Mouse (Mus musculus) megakaryocyte, adult 5-6 weeks (primary cell): Measurements from ENCODE around the gene Spag6l. TPM values are rescaled to one million over a fixed set of nuclear protein-coding genes. Genes with fewer than 3 reads are reported as not detected.
A peak's percentile ranks its signal among the peaks of the same experiment; 100 is the strongest.
"Not testable (repeated sequence)": the region's sequence is repeated elsewhere in the genome, so short reads cannot be mapped to it uniquely, and the experiment has no call there.

Source experiments
- ATAC-seq: 2 replicates; pipeline ENCODE4 v1.8.0; 2016; ENCODE audit warnings: mild to moderate bottlenecking, inconsistent platforms; ENCODE audit not compliant: poor library complexity, severe bottlenecking
- total RNA-seq, 2 experiments: library from RNA; stranded (forward) in 1 of 2; stranded (reverse) in 1 of 2; fragments of 153-499, 151-499 nt in 1 of 2; fragments of 221-1000, 200-1000 nt in 1 of 2; gene quantifications; 2 replicates each; pipeline versions ENCODE4 v1.2.3 to v1.2.4; 2015 to 2017

Gene Spag6l
- total RNA-seq (2015) (not detected in 2 replicates), total RNA-seq (2017) (not detected in 2 replicates)

DNA sequence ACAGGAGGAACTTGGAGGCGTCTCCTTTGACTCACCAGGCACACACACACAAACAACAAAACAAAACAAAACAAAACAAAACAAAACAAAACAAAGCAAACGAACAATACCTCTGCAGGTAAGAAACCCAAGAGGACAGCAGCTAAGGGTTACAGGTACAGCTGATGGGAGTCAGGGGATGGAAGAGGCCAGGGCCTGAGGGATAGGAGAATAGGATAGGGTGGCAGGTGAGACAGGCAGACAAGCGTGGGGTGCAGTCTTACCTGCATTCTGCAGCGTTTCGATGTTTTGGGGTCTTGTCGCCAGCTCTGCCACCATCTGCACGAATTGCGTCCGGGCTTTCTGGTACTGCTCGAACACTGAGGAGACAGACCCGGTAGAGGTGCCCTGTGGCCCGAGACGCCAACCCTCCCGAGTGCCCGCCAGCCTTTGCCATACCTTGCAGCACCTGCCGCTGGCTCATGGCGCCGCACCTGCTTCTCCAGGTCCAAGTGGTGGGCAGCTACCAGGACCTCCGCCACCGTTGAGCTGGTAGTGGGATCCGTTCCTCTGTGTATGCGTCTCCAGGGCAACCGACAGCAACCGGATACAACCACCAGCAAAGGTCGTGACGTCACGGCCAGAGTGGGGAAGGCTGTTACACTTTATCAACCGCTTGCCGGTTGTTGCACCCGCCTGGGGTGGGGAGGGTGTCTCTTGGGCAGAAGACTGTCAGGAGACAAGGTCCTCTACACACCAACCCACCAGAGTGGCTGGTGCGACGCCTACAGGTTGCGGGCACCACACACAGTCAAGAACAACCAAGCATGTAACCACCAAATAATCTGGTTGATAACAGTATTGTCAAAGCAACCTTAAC, at the start of gene Spag6l:
Spag6l (minus strand) TSS at position 700 of the 859 bp plus-strand sequence.
- ATAC-seq, result peak; percentile 93

DNA sequence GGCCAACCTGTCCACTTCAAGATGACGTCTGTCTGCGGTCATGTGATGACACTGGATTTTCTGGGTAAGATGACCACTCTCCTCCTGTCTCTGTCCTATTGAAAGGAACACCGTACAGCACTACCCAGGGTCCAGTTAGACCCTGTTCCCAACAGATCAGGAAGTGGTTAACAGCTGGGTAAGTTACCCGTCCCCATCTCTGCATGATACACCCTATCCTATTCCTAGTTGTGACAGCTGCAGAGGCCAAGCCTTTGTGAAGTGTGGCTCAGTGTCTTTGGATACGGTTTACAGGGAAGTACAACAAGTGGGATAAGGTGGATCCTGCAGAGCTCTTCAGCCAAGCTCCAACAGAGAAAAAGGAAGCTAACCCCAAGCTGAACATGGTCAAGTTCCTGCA, 49.8 kb upstream of the Spag6l start:
- no peak for ATAC-seq

DNA sequence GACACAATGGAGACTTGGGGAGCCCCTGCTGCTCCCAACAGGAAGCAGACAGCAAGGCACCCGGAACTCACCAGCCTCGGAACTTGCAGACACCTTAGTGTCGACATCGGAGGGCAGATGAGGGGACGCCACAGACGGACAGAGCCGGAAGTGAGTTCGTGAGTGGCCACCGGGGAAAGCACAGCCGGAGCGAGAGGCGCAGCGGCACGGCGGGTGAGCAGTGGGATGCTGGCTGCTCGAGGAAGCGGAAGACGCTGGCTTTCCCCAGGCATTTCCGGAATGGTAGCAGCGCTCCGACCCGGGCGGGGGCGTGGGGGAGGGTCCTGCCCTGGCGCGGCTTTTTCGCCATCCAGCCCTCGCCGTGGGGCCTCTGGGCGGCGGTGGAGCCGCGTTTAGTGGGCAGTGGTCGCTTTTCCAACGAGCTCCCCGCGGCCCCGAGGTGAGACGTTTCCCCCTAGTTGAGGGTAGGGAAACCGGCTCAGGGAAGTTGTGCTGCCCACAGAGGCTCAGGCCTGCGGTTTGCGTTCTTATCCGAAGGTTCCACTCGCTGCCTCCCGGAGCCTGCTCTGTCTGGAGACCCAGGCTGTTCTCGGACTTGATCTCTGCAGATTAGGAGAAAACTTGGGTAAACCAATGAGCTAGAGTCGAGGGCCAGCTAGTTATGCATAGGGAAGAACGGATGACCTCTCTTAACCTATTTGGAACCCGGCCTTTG, 41.5 kb upstream of the Spag6l start, which contains the start of the genes Top3b and Vpreb1:
Top3b (plus strand) TSS at position 120 of the 715 bp plus-strand sequence.
Vpreb1 (minus strand) TSS at position 227 of the 715 bp plus-strand sequence.
- ATAC-seq, result peak; percentile 99

DNA sequence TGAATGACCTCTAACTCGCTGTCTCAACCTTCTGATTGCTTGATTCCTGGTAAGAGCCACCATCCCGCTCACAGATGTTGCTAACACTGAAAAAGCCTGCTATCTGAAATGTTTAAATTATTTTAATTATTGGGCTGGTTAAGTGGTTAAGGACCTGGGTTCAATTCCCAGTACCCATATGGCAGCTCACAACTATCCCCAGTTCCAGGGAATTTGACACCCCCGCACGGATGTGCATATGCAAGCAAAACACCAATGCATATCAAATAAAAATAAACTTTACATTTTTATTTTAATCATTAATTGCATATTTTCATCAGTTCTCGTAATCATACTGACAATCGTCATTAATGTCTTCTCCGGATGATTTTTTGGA, 41.0 kb upstream of the Spag6l start:
- no peak for ATAC-seq

DNA sequence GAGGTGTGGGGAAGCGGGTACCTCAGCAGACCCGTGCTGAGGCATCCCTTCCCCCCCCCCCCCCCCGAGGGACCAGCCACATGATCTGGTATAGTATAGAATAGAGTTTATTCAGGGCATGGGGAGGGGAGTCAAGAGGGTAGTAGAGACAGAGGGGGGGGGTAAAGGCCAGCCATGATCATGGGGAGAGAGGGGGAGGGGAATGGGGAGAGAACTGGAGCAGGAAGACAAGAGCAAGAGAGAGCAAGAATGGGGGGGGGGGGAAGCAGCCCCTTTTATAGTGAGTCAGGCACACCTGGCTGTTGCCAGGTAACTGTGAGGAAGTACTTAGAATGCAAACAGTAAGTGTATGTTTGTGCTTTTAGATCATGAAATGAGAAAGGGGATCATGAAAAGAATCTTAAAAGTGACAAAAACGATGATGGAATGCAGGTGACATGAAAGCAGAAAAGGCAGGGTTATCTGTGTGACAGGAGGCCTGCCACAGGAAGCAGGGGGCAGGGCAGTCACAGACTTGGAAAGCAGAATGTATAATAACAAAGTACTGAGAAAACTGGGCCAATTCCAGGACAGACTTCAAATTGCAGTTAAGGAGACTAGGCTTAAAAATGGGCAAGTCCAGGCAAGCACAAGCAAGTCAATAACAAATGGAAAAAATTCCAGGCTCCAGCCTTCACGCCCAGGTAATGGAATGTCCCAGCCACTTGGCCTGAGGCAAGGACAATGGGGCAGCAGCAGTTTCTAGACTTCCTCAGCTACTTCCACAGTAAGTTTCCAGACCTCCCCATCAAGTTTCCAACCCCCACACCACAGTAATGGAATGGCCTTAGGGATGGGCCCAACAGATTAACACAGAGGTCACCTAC, 36.7 kb upstream of the Spag6l start:
- ATAC-seq, result no peak

DNA sequence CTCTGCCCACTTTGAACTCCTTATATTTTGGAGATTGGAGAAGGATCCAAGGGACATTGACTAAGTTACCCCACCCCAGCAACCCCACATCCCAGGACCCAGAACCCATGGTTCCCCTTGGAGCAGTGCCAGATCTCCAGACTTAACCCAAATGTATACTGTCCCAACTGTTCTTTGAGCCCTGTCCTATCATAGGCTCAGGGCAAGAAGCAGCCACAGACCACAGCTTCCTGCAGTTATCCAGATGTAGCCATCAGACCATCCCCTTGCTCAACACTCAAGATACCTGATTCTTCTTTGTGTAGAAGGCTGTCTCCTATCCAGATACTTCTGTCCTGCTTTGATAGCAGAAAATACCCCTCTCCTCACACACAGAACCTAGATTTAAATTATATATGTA, 36.0 kb upstream of the Spag6l start:
- ATAC-seq, result peak; percentile 81

DNA sequence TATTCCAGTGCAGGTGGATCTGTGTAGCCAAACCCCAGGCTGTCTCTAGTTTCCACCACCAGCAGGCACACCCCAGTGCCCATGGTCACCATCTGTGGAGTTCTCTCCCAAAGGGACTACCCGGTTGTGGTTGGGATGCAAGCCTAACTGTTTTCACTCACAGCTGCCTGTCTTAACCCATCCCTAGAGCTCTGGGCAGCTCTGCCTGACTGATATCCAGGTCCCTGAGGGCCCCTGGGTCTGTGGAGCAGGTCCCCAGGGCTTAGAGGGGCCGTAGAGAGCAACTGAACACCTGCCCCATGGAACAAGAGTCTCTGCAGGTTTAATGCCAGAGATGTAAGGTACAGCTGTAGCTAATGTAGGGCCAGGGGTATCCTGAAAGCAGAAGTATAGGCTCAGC, 34.7 kb upstream of the Spag6l start, which contains the start of gene Igll1:
Igll1 (minus strand) TSS at position 8 of the 400 bp plus-strand sequence.
- ATAC-seq, result no peak

DNA sequence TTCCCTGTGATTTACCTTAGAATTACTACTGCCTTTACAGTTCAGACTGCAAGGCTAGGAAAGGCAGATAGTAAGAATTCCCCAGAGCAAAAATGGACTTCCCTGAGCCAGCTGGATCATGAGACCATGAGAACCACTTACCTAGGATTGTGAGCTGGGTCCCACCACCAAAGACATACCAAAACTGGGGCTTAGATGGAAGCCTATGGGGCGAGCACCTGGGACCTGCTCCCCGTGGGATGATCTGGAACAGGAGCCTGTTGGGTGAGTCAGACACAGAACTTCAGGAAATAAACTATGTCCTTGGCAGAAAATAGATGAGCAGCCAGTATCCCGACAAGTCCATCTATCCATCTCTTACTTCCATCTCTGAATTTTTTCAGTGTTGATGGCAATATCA, 33.0 kb upstream of the Spag6l start:
- no peak for ATAC-seq

DNA sequence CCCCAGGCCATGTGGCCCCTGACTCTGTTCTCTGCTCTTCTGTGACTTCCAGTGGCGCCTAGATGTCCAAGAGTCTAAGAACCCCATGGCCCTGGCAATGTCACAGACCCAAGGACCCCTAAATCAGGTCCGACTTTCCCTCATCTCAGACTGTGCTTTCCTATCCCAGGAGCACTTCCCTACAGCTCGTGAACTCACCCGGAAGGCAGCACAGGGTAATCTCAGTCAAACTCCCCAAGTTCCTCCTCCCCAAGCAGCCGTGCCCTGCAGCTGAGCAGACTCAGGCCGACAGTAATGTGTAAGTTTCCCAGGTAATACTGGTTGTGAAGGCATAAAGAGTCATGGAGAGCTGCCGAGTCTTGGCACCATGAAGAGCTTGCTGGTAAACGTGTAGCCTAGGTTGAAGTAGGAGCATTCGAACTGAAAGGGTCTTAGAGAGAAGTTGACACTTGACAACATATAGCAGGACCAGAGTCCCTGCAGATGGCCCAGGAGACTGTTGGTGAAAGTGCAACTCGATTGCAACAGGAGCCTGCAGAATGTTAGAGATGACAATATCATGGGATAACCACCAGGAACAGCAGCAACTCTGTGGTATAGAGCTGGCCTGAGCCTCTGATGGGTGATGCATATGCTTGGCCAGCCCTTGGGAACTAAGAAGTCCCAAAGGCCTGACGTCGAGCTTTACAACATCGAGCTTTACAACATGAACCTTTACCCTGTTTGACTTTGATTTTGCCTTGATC, 27.6 kb upstream of the Spag6l start:
- peak; percentile 58 for ATAC-seq

DNA sequence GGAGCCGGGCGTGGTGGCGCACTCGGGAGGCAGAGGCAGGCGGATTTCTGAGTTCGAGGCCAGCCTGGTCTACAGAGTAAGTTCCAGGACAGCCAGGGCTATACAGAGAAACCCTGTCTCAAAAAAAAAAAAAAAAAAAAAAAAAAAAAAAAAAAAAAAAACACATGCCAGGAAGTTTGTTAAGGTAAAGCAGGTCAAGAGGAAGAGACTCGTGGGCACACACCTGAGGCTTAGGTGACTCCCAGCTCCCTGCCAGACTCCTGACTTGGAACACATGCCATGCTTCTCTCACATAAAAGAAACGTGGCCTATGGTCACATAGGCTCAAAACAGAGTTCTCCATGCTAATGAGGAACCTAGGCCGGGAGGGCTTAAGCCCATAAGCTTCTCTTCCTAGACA, 26.8 kb upstream of the Spag6l start:
- ATAC-seq, result not testable (repeated sequence)

DNA sequence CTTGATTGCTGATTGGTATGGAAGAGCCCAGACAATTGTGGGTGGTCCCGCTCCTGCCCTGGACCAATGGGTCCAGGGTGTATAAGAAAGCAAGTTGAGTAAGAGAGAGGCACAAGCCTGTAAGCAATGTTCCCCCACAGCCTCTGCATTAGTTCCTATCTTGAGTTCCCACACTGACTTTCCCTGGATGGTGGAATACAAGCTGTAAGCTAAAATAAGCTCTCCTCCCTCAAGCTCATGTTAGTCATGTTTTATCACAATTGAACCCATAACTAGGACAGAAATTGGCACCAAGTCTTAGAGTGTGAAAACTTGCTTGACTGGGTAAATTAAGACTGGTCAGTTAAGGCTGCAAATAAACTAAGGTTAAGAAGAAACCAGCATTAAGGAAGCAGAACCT, 26.3 kb upstream of the Spag6l start:
- ATAC-seq, result no peak

DNA sequence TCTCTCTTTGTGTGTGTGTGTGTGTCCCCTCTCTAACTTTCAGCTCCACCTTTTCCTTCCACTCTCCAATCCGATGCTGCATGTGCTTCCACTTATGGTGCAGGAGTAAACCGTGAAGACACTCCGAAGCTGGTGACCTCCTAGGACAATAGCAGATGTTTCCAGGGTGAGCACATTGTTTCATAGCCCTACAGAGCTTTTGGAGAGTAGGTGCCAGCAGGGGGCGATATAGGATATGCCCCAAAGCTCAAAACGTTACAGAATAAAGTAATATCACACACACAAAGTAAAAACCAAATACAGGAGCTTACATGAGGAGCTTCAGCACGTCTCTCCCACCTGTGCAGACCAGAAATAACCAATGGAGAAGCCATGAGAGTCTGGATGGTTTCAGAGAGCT, 25.6 kb upstream of the Spag6l start:
- peak; percentile 80 for ATAC-seq

DNA sequence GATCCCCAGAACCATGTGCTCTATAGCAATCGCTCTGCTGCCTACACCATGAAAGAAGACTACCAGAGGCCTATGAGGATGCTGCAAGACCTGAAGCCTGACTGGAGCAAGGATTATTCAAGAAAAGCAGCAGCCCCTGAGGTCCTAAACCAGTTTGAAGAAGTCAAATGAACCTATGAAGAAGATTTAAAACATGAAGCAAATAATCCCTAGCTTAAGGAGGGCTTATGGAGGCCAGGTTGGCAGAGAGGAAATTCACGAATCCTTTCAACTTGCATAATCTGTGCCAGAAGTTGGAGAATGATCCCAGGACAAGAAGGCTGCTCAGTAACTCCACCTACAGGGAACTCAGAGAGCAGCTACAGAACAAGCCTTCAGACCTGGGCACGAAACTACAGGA, 23.2 kb upstream of the Spag6l start:
- ATAC-seq, result no peak

DNA sequence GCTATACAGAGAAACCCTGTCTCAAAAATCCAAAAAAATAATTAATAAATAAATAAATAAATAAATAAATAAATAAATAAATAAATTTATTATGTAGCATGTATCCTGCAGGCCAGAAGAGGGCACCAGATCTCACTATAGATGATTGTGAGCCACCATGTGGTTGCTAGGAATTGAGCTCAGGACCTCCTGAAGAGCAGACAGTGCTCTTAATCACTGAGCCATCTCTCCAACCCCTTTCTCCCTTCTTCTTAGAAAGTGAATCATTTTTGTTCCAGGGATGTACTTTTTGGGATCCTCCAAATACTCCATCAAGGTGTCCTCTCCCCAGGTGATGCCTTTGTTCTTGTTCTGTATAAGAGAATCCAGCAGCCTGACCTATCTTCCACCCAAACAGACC, 19.9 kb upstream of the Spag6l start:
- no peak for ATAC-seq

DNA sequence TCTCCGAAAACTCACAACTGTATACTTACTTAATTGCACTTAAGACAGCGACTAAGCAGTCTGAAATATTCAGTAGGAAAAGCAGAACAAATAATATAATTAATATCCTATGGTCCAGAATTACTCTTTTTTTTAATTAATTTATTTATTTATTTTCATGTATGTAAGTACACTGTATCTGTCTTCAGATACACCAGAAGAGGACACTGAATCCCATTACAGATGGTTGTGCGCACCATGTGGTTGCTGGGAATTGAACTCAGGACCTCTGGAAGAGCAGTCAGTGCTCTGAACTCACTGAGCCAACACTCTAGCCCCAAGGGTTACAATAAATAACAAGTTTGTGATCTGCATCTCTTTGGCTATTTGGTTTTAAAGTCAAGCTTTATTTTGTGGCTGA, 415 bp upstream of the Spag6l start:
- no peak for ATAC-seq

DNA sequence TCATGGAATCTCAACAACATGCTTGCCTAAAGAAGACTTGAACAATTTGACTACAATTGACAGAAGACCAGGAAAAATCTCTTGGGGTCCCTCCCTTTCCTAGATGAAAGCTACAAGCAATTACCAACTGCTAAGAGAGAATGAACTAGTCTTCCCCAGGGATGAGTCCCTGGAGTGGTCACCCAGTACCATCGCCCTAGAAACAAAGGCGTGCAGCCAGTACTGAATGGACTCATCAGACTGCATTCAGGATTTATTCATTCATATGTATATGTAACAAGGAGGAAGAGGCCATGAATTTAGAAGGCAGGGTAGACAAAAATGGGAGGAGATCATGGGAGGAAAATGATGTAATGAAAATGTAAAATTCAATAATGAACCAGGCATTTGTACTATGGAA, 3.0 kb downstream of the Spag6l start:
- ATAC-seq, result no peak

DNA sequence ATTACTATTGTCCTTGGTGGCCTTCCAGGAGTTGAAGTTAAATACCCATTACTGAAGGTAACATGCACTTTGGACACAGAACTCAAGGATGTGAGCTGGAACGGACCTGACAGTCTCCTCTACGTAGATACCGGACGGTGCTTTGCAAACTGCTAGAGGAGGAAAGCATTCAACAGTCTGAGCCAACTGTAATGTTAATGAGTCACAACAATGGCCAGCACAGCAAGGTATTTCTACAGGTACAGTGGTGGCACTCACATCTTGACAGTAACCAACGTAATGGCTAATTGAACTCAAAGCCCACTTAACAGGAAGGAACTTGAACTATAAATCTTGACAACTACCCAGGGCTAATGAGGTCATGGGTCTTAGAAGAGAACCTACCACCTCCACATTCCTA, 3.8 kb downstream of the Spag6l start:
- ATAC-seq, result no peak

DNA sequence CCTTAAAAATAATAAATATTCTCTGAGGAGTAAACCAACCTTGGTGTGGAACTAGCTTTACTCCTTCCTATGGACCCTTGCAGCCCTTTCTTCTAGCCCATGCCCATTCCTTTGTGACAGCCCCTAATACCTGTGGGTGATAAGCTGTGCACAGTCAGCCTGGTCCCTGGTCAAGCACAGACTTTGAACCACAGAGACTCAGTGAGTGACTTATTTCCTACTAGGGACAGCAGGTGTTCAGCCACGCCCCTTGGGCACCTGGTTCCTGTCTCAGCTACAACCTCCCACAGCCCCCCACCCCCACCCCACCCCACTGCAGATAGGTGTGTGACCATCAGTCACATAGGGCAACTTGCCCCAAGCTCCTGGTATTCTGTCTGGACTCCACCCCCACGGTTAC, 22.9 kb downstream of the Spag6l start:
- ATAC-seq, result no peak
